Mouse (Mus musculus): Measurements from ENCODE around the gene Acta2. TPM values are rescaled to one million over a fixed set of nuclear protein-coding genes. Genes with fewer than 3 reads are reported as not detected.

The Acta2 gene
- total RNA-seq, 2 experiments from 2014 or later, result not detected

DNA sequence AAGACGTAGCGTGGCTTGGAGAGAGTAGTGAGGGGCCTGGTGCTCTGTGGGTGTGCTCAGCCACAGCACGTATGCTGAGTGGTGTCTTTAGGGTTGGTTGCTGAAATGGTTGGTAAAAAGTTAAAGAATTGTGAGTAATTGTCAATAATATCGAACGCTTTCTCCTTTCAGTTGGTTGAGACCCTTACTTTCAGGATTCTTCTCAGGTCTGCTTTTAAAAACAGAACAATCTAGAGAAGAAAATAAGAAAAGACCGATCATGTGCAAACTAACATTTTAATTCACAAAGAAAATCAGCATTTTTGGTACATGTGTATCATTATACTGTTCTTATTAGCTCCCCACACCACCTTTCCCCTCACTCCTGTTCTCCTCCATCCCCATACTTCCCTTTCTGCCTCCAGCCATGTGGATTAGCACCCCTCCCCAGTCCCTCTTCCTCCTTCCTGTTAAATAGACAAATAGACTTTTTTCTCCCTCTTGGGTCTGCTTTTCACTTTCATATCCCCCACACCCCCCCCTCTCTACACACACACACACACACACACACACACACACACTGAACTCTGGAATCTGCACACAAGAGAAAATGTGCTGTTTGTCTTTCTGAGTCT lies 61.2 kb downstream of the Acta2 start:
- ATAC-seq (replicated peaks; ENCODE audit: low FRiP score, poor library complexity, severe bottlenecking), result no peak

DNA sequence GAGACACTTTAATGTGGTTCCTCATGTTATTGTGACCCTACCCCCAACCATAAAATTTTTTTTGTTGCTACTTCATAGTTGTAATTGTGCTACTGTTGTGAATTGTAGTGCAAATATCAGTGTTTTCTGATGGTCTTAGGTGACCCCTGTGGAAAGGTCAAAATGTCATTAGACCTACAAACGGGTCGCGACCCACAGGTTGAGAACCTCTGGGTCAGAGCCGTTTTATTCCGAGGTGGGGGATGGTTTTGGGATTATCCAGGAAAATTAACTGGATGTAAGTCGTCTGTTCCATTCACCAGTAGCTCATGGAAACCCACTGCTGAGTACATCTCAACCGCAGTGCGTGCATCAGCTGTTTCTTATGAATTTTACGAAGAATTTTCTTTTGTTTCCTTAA lies 61.7 kb downstream of the Acta2 start:
- no peak for ATAC-seq (replicated peaks; ENCODE audit: low FRiP score, poor library complexity, severe bottlenecking)

DNA sequence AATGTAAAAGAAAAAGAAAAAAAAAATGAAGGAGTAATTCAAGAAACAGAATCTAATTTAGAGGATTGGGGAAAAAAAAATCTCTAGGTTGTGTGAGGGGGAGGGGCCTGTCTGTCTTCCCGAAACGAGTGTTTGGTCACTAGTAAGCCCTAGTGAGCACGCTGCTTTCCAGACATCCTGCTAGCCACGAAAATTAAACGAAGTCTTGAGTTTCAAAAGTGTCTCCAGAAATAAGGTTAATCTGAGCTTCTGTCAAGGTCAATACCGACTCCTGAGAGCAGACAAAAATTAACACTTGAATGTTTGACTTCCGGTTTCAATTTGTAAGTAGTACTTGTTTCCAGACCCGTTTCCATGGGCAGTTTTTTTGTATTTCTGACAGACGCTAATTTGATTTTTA lies 62.2 kb downstream of the Acta2 start:
- ATAC-seq (replicated peaks; ENCODE audit: low FRiP score, poor library complexity, severe bottlenecking), result no peak

DNA sequence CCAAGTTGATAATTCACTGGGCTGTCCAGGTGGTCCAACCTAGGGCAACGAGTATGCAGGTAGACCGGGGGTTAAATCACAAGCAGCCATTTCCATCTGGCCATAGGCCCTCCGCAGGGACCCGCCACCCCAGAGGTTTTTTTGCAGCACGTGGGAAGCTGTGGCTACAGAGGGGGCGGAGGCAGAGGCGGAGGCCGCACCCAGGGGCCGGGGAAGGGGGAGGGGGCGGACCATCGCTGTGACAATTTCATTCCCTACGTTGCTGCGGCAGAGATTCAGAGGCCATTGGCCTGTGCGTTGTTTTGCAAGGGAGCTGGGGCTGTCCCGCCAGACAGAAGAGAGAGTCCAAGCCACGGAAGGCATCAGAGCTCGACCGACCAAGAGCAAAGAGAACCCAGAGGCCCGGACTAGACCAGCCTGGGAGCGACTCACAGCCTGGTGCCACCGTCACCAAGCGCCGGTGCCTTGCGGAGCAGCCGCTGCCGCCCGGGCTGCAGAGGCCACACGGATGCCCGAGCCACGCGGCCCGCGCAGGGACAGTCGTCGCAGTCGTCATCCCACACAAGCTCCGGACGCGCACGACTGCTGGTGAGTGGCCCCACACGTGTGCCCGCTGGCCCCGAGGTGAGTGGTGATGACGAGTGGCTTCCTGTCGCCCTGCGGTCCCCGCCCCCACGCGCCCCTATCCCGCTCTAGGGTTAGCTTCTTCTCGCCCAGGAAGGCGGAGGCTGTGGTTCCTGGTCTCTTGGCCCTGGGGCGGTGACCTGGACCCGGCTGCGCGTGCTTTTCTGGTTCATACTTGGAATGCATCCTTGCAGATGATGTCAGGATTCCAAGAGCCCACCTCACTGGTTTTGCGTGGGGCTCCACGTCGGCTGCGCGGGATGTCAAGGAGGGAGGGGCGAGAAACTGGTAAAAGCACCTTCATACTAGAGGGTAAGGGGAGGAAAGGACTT lies 63.1 kb downstream of the Acta2 start, which contains the start of gene Stambpl1:
Gene Stambpl1 (plus strand): TSS at position 222 of the 956 bp plus-strand sequence.
- no peak for ATAC-seq (replicated peaks; ENCODE audit: low FRiP score, poor library complexity, severe bottlenecking)

DNA sequence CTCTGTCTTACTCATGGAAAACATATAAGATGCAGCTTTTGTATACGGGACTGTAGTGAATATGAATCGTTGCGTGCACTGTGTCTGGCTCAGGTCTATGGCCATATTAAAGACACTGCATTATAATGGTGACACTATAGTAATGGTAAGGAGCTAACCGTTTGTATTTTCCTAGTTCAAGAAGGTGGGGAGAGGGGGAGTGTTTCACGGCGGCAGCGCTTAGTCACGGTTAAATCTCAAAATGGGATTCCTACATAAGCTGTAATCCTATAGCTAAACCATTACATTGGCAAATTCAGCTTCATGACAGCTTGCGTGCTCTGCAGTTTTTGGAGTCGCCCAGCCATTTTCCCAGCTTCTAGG lies 63.8 kb downstream of the Acta2 start:
- no peak for ATAC-seq (replicated peaks; ENCODE audit: low FRiP score, poor library complexity, severe bottlenecking)

Other genes with a start within 250 kb of the Acta2 start
- not detected in 2 replicates for gene Lipk, start 247.3 kb downstream of the Acta2 start, total RNA-seq (2015; ENCODE audit: low replicate concordance)
- not detected in 2 replicates for gene Lipk, start 247.3 kb downstream of the Acta2 start, total RNA-seq (2017; ENCODE audit: low replicate concordance)
- not detected in 2 replicates for gene Lipn, start 188.2 kb downstream of the Acta2 start, total RNA-seq (2015; ENCODE audit: low replicate concordance)
- not detected in 2 replicates for gene Lipn, start 188.2 kb downstream of the Acta2 start, total RNA-seq (2017; ENCODE audit: low replicate concordance)
- not detected in 2 replicates for gene Lipm, start 154.7 kb downstream of the Acta2 start, total RNA-seq (2015; ENCODE audit: low replicate concordance)
- gene Lipm, start 154.7 kb downstream of the Acta2 start, total RNA-seq (2017; ENCODE audit: low replicate concordance), result not detected in 2 replicates
- gene Ankrd22, start 89.5 kb downstream of the Acta2 start, total RNA-seq (2015; ENCODE audit: low replicate concordance), result 4.0 and 17.5 TPM in 2 replicates
- 4.6 and 8.0 TPM in 2 replicates for gene Ankrd22, start 89.5 kb downstream of the Acta2 start, total RNA-seq (2017; ENCODE audit: low replicate concordance)
- gene Stambpl1, start 63.4 kb downstream of the Acta2 start, total RNA-seq (2015; ENCODE audit: low replicate concordance), result 8.6 and 12.5 TPM in 2 replicates
- gene Stambpl1, start 63.4 kb downstream of the Acta2 start, total RNA-seq (2017; ENCODE audit: low replicate concordance), result 2.9 and 9.8 TPM in 2 replicates
- gene Fas, start 35.1 kb upstream of the Acta2 start, total RNA-seq (2015; ENCODE audit: low replicate concordance), result 7.3 and 10.2 TPM in 2 replicates
- gene Fas, start 35.1 kb upstream of the Acta2 start, total RNA-seq (2017; ENCODE audit: low replicate concordance), result 2.4 and 6.8 TPM in 2 replicates
- gene Ch25h, start 219.6 kb upstream of the Acta2 start, total RNA-seq (2015; ENCODE audit: low replicate concordance), result not detected in 2 replicates
- not detected in 2 replicates for gene Ch25h, start 219.6 kb upstream of the Acta2 start, total RNA-seq (2017; ENCODE audit: low replicate concordance)

Measured in erythroblast, adult 5-6 weeks (primary cell).